Mouse (Mus musculus) brain, embryonic 14.5 days (tissue): ENCODE data around the gene 2010111I01Rik. TPM values are rescaled to one million over a fixed set of nuclear protein-coding genes. Genes with fewer than 3 reads are reported as not detected.

Experiments
- DNase-seq: peaks from one replicate; pipeline ENCODE4 v3.0.0-alpha.2; 2011; ENCODE audit warnings: low read depth
- CTCF ChIP-seq: fragments of 200-500 bp; IDR thresholded peaks from 2 replicates; pipeline ENCODE4 v1.5.1; 2012; ENCODE audit warnings: inconsistent platforms, mild to moderate bottlenecking, moderate library complexity, borderline replicate concordance; ENCODE audit not compliant: insufficient read depth, insufficient read length; ENCODE audit errors: extremely low read depth
- POLR2A ChIP-seq: fragments of 200-500 bp; IDR thresholded peaks from 2 replicates; pipeline ENCODE4 v1.6.1; 2012; ENCODE audit warnings: mild to moderate bottlenecking, inconsistent platforms, borderline replicate concordance; ENCODE audit not compliant: poor library complexity, insufficient read depth, insufficient read length, severe bottlenecking; ENCODE audit errors: extremely low read depth
- polyA plus RNA-seq: library from polyadenylated mRNA; depleted of rRNA; stranded (reverse); fragments of >200 nt; gene quantifications from 2 replicates; pipeline ENCODE4 v1.2.3, GENCODE M21; 2012

2010111I01Rik gene
- polyA plus RNA-seq, 1 experiment = 27.2 TPM

GRCm38 (mm10) chr13:63087865-63088683 lies 123.4 kb downstream of the 2010111I01Rik start:
- TF ChIP-seq POLR2A = no peak
- TF ChIP-seq CTCF = no peak
- no peak for DNase-seq

DNA sequence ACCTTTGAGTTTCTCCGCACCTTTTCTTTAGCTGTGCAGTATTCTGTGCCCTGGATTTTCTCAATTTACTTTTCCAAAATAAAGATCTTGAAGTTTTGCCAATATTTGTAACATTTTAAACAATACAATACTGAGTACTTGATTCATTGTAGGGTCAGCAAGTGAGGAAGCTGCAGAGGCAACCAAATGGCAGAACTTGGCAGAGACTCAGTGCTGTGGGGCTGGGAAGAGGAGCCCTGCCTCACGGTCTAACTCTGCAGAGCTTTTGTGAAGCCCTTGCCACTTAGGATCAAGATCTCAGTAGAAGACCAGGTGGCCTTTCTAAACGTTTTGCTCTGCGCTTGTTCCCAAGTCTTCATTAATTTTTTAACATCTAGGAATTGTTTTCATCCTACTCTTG lies 124.8 kb downstream of the 2010111I01Rik start:
- TF ChIP-seq POLR2A (no peak), CTCF (no peak)
- DNase-seq = no peak

DNA sequence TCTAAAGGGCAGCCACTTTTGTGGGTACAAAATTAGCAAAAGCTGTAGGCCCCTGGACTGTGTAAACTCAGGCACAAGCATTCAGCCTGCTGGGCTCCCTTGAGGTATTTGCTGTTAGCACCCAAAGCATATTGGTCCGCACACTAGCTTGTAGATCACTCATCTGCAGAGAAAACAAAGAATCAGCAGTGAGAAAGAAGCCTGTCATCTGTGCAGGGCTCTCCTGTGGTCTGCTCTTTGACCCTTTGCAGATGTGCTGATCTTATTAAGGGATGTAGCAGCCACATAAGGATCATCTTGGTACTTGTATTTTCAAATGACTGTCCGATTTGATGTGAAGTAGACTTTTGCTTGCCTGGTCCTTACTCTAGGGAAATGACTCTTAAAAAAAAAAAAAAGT lies 126.6 kb downstream of the 2010111I01Rik start:
- TF ChIP-seq POLR2A (no peak), CTCF (no peak)
- DNase-seq = no peak

DNA sequence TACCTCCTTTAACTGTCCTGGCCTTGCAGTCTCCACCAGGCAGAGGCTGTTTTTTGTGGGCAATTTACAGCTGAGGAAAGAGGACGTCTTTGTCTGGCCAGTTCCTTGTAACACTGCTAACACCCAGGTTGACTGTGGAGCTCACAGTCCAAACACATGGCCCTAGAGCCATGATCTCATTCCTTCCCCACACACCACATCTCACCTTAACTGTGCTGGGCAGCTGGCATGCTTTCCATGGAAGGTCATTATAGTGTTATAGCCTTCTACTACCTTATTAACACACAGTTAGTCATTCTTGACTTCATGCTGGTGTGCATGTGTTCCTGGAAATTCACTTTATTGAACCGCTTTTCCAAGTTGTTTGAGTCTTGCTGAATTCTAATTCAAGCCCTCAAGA lies 127.6 kb downstream of the 2010111I01Rik start:
- TF ChIP-seq POLR2A (no peak), CTCF (no peak)
- DNase-seq = no peak

DNA sequence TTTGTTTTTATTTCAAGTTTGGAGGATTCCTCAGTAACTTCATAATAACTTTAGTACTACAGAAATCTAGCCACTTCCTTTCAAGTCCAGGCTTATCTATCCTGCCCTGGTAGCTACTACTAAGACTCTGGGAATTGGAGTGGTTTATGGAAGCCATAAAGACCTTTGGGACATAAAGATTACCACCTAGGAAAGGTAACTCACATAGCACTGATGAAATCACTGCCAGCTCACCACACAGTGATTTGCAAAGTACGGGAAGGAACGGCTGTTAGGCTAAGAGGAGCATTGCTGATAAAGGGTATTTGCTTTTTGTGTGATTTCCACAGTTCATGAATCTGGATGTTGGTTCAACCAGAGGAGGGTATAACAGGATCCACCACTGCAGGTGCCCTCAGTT lies 128.2 kb downstream of the 2010111I01Rik start:
- DNase-seq = no peak
- TF ChIP-seq CTCF = no peak
- no peak for TF ChIP-seq POLR2A

- no peak for DNase-seq
- TF ChIP-seq POLR2A = no peak
- no peak for TF ChIP-seq CTCF
Measured at GRCm38 (mm10) chr13:63093636-63094035, 128.9 kb downstream of the 2010111I01Rik start.

DNA sequence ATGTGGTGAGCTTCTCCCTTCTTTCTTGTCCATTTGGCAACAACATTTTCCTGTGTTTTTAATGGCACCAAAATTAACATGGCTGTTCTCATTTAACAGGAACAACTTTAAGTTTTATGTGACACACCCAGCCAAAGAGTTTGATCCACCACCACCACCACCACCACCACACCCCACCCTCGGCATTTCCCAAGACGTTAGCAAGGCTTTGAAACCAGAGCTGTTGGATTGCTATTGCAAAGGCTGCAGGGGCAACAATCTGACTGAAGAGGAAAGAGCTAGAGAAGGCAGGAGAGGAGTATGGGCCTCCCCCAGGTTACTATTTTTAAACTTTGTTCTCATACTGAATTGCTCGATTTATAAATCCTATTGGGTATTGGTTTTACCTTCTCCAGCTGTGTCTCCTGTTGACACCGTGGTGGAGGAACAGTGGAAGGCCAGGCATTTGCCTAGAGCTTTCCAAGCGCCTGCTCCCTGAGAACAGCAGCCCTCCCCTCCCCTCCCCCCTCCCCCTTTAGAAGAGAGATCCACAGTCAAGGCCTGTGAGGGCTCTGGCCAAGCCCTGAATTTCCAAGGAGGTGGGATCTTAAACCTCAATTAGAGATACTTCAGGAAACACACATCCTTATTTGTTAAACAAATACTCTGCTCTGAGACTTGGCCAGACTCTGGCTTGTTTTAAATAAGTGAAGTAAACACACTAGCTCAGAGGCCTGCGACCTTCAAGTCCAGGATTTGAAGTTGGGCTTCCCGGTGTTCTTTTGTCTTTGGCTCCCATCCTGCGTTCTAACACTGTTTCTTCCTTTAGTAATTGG lies 129.8 kb downstream of the 2010111I01Rik start:
- TF ChIP-seq POLR2A (no peak), CTCF (no peak)
- DNase-seq = peak; percentile 76

GRCm38 (mm10) chr13:63096764-63097163 lies 132.1 kb downstream of the 2010111I01Rik start:
- DNase-seq = peak; percentile 36
- no peak for TF ChIP-seq CTCF
- no peak for TF ChIP-seq POLR2A

DNA sequence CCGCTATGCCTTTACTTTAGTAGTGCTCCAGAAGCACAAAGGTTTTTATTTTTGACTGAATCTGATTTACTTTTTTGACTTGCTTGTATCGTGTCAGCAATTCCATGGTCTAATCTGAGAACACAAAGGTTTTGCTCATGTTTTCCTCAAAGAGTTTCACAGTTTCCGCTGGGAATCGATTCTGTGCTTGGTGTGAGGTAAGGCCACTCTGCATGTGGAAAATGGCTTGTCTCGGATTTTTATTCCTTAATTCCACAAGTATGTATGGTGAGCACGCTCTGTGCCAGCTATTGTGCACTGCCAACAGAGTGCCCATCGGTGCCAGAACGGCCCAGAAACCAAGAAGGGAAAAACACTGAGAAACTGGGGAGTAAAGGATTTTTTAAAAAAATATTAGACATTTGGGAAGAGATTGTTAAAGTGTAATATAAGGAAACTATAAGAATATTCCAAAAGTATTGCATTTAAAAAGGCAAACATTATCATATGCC lies 132.8 kb downstream of the 2010111I01Rik start:
- DNase-seq = no peak
- no peak for TF ChIP-seq CTCF
- TF ChIP-seq POLR2A = no peak

- no peak for DNase-seq
- TF ChIP-seq POLR2A = no peak
- TF ChIP-seq CTCF = no peak
Measured at GRCm38 (mm10) chr13:63101761-63102160, 137.1 kb downstream of the 2010111I01Rik start.

DNA sequence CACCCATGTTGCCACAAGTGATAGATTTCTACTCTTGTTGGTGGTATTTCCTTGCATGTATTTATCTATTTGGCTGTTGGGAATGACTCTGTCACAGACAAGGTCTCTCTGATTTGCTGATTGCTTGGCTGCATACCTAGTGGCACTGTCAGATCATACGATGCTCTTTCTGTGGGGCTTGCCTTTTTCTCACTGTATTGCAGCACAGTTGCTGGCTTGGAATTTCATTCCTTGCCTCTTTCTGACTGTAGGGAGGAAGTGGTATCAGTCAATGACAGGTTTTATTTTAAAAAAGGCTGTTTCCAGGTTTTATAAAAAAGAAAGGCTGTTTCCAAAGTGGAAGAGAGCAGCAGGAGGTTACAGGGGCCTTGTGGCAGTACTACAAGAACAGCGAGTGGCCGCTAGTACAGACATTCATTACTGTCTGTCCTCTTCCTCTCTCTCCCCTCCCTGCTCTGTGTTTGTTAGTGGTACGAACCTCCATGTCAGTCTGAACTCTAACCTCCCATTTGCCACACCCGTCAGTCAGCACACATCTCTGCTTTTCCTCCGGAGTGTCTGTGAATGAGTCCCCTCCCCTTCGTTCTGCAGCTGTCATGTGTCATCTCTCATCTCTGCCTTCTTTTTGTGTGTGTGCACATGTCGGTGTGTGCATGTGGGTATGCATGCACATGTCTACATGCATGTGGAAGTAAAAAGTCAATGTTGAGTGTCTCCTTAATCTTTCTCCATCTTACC lies 138.3 kb downstream of the 2010111I01Rik start:
- TF ChIP-seq CTCF = no peak
- no peak for TF ChIP-seq POLR2A
- DNase-seq = no peak
